Mouse (Mus musculus) T-helper 17 cell (primary cell): ENCODE measurements around the gene Gorasp1.

Source experiments
- in situ Hi-C, 2 experiments: fragments of 300-600 bp; cut with MboI, MseI; formaldehyde crosslinking; loops; 1 replicate in 1 of 2; 2 replicates in 1 of 2; pipeline ENCODE4 v1.15.1; 2025; ENCODE audit warnings: high pct_unique_total_duplicates in 2 of 2

Gene Gorasp1

DNA sequence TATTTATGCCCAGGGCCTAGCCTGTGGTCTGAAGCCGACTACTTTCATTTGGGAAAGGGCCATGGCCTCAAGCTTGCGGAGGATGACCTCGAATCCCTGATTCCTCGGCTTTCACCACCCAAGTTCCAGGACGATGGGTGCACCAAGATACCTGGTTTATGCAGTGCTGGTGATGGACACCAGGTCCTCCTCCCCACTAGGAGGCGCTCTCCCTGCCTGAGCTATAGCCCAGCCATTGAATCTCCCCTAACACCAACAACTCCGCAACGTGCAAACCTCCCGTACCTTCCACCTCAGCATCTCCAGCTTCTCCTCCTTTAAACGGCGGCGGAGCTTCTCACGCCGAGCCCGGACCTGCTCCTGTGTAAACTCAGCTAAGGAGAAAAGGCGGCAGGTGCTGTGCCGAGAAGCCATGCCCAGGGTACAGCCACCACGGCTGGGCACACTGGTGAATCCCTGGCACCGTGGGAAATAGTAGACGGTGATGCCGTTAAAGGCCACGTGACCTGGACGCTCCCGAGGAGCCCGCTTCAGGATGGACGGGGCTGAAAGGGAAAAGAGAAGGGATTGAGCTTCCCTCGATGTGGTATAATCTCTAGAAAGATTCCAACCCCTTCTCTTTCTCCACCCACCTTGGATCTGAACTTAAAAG lies 36.6 kb upstream of the Gorasp1 start:
- in situ Hi-C loops = loop anchor here in 1 of 2 experiments (10.0 kb wide), 1 partner anchor 629 kb away; the partner anchor contains the start of gene Myd88

DNA sequence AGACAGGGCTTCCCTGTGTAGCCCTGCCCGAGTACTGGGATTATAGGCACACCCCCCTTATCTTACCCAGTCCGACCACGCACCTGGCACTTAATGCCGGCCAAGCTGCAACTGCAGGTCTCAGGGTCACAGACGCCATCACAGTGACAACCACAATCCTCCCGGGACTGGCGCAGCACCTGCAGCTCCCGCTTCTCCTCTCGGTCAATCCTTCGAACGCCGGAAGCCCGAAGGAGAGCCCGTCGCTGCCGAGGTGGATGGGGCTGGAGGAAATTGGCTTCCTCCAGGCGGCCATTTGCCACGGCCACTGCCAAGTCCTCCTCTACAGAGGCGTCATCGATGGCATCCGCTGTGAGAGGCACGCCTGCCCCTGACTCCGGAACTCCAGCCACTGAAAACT lies 35.9 kb upstream of the Gorasp1 start:
- in situ Hi-C loops = loop anchor here in 1 of 2 experiments (10.0 kb wide), 1 partner anchor 628 kb away; the partner anchor contains the start of gene Myd88

- in situ Hi-C loops = loop anchor here in 1 of 2 experiments (10.0 kb wide), 1 partner anchor 628 kb away; the partner anchor contains the start of gene Myd88
Measured at GRCm38 (mm10) chr9:119972582-119972981, 35.2 kb upstream of the Gorasp1 start.

DNA sequence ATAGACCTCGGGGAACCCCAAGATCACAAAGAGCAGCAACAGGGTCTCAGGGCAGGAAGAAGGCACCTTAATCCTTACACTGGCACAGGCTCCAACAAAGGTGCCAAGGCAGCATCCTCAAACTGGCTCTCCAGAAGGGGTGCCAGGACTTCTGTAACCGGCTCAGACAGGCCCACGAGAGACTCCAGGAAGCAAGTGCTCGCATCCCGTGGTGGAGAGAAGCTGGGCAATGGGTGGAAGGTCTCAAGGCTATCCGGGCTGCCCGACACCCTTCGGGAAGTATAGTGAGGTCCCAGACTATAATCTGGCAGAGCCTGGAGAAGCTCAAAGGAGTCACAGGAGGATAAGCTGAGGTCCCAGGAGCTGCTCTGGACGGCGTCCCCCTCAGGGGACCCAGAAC lies 34.8 kb upstream of the Gorasp1 start:
- in situ Hi-C loops = loop anchor here in 1 of 2 experiments (10.0 kb wide), 1 partner anchor 627 kb away; the partner anchor contains the start of gene Myd88

DNA sequence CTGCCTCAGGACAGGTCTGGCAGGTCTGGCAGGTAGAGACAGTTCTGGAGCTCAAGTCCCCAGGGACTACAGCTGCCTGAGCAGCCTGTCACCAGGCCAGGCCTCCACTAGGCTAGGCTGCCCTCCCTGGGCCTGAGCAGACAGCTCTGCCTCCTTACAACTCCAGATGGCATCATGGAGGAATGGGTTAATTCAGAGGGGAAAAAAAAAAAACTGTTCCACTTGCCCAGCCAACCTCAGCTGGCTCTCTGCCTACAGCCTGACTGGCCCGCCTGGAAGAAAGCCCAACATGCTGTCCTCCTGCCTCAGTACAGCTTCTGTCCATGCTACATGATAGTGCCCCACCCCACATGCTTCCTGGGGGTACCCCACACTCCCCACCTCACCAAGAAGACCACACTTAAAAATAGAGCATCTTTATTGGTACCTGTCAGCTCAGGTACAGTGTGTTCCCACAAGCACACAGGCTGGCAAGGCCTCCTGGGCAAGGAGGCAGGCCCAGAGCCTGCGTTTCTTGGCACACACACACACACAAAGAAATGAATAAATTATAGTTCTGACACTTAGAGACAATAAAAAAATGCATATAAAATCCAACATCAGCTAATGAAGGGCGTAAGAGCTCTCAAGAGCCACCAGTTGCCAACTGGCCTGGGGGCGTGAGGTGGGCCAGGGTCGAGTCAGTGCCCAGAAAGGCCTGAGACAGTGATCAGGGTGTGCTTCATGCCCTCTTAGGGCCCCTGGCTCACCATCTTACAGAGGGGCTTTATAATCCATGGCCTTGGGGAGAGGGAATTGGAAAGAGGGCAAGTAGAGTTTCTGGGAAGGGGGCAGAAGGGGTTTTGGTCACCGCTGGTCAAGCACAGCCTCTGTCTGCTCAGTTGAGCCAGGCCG lies 33.6 kb upstream of the Gorasp1 start:
- in situ Hi-C loops = loop anchor here in 1 of 2 experiments (10.0 kb wide), 1 partner anchor 626 kb away; the partner anchor contains the start of gene Myd88

GRCm38 (mm10) chr9:119970221-119970620 lies 32.9 kb upstream of the Gorasp1 start:
- in situ Hi-C loops = loop anchor here in 1 of 2 experiments (10.0 kb wide), 1 partner anchor 625 kb away; the partner anchor contains the start of gene Myd88

DNA sequence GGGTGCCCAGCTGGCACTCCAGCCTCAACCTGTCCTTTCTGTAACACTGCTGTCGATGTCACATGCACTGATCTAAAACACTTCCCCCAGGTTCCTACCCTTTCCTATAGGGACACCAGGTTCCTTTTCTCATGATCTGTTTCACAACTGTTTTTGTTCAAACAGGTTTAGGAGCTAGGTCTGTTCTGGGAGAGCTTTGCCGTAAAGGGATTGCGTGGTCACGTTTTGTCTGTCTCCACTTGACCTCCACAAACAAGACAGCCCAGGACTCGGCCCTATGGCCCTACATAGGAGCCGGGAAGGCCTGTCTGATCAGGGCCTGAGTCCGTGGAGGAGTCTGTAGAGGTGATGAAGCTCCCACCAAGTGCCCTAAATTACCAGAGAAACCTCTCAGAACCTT lies 32.4 kb upstream of the Gorasp1 start:
- in situ Hi-C loops = loop anchor here in 1 of 2 experiments (10.0 kb wide), 1 partner anchor 625 kb away; the partner anchor contains the start of gene Myd88

DNA sequence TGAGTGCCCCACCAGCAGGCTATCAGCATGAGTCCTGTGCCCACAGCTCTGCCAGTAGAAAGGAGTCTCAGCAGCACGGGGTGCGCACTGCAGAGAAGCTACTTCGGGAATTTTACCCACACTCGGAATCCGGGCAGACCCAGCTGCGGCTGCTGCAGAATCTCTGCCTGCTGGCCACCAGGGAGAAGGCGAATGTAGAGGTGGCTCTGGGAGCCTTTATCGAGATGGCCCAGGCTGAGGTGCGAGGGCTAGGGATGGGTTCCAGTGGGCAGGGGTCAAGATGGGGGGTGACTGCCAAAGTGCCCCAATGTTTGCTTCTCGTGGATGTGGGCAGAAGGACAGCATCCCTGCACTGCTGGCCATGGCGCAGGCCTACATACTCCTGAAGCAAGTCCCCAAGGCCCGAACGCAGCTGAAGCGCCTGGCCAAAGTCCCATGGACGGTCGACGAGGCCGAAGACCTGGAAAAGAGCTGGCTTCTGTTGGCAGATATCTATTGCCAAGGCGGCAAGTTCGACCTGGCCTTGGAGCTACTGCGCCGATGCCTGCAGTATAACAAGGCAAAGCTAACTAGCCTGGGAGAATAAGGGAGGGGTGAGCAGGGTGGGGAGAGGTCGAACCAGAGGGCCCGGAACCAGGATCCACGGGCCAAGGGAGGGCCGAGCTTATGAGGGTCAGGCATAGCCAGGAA lies 29.0 kb upstream of the Gorasp1 start:
- in situ Hi-C loops = no loop called here

GRCm38 (mm10) chr9:119965186-119965585 lies 27.8 kb upstream of the Gorasp1 start:
- in situ Hi-C loops = no loop called here

- in situ Hi-C loops = no loop called here
Measured at GRCm38 (mm10) chr9:119964206-119964605, 26.8 kb upstream of the Gorasp1 start.

- in situ Hi-C loops = no loop called here
Measured at GRCm38 (mm10) chr9:119962987-119963667, 25.8 kb upstream of the Gorasp1 start.

DNA sequence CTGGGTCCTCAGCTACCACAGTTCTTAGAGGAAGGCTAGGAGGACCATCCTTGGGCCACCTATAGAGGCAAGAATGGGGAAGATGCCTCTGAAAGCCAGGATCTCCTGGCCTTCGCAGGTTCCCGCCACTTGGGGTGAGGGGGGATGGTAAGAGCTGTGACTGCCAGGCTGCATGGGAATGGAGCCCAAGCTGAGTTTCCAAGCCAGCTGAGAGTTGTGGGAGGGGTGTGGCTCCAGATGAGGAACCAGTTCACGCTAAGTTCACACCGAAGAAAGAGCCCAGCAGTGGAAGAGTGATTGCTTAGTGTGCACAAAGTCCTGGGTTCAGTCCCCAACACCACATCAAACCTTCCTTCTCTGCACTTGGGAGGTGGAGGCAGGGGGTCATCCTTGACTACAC lies 24.9 kb upstream of the Gorasp1 start:
- in situ Hi-C loops = no loop called here

DNA sequence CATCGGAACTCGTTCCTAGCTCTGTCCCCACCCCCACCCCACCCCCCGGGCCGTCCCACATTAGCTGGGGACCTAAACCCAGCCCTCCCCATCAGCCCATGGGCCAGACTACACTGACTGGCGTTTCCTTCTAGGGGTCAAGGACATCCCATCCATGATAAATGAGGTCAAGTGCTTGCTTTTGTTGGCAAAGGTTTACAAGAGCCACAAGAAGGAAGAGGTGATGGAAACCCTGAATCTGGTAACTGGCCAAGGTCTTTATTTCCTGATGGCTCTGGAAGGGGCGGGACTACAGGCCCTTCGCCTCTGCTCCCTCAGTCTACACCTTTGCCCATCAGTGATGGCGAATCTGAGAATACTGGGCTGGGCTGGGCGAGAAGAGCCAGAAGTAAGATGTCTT lies 21.5 kb upstream of the Gorasp1 start:
- in situ Hi-C loops = no loop called here

GRCm38 (mm10) chr9:119951388-119951787 lies 14.0 kb upstream of the Gorasp1 start:
- in situ Hi-C loops = no loop called here

DNA sequence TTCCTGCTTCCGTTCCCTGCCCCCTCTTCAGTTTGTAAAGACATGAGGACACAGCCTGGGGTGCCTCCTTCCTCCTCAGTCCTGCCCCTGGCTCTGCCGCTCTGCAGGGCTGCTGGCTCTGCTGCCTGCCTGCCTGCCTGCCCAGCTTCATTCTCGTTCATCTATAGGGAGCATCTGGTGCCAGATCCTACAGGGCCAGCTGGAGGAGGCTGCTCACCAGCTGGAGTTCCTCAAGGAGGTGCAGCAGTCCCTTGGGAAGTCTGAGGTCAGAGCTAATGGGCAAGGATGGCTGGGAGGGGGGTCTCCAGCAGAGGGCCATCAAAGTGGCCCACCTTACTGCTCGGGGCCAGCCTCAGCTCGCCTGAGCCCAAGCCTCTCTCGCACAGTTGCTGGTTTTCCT lies 13.1 kb upstream of the Gorasp1 start:
- in situ Hi-C loops = no loop called here

DNA sequence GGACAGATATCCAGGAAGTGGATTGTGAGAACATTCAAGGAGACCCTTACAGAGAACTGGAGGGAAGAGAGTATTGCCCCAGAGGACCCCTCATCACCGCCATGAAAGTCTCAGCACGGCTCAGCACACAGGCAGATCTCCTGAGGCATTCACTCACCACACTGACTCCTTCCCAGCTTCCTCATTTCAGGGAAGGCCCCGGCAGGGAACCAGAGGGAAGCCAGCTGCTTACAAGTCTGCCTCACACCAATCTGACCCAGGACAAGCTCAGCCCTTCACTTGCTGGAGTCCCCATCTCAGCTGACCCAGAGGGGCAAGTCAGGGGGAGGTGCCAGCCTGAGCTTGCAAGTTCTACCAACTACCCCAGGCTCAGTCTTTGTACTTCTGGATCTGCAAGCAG lies 11.4 kb upstream of the Gorasp1 start:
- in situ Hi-C loops = loop anchor here in 1 of 2 experiments (25.0 kb wide), 1 partner anchor 1912 kb away; the partner anchor contains the start of gene Azi2

DNA sequence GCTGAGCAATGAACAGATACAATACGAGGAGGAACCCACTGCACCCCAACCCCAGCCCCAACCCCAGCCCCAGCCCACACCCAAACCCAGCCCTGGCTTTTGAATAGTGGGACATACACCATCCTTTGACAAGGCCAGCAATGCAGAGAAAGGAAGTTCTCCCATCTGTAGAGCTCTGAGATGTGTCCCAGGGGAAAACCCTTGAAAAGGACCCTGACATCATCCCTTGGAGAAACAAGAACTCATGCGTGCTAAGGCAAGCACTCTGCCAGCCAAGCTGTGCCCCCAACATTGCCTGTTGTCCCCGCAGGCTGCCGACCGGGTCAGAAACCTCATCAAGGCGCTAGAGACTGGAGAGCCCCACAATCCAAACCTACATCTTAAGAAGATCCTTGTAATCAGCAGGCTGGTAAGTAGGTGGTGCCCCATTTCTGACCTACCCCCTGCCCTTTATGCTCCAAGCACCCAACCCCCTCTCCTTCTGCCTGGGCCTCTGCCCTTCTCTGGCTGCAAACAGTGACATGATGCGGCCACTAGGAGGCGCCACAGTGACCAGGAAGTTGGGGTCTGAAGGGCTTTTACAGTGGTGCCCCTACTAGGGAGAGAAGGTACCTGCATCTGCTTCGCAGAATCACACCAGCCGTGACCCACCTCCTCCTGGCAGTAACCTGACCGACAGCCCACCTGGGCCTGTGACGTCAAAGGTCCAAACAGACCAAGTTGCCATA lies 8.0 kb upstream of the Gorasp1 start:
- in situ Hi-C loops = loop anchor here in 1 of 2 experiments (25.0 kb wide), 1 partner anchor 1908 kb away; the partner anchor contains the start of gene Azi2

DNA sequence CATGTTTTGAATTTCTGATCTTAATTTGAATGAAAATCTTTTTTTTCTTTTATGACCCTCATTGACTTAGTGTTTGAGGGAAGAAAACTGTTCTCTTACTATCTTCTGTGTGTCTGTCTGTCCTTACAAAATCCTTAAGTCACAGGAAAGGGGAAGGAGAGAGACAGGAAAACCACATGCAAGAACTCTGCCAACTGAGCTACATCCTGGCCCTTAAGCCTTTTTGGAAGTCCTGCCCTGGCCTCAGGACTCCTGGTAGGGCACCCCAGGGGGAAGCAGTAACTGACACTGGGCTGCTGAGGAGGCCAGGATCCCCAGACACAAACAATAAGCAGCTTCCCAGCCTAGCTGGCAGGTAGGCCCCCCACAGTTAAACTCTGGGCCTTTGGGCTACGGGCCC lies 6.0 kb upstream of the Gorasp1 start:
- in situ Hi-C loops = loop anchor here in 1 of 2 experiments (25.0 kb wide), 1 partner anchor 1906 kb away; the partner anchor contains the start of gene Azi2

DNA sequence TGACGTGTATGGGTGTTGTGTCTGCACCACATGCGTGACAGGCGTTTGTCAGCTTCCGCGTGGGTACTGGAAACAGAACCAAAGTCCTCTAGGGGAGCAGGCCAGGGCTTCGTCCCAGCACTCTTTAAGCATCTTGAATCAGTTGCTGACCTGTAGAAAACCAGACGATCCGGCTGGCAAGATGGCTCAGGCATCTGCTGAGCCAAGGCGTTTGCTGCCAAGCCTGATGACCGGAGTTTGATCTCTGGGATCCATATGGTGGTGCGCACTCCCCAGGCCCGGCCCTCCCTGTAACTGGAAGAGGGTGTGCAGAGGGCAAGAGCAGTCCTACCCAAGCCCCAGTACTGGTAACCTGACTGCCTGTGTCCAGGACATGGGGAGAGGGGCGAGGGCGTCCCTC lies 4.5 kb upstream of the Gorasp1 start:
- in situ Hi-C loops = loop anchor here in 1 of 2 experiments (25.0 kb wide), 1 partner anchor 1905 kb away; the partner anchor contains the start of gene Azi2

GRCm38 (mm10) chr9:119941407-119941806 lies 4.0 kb upstream of the Gorasp1 start:
- in situ Hi-C loops = loop anchor here in 1 of 2 experiments (25.0 kb wide), 1 partner anchor 1904 kb away; the partner anchor contains the start of gene Azi2
